Mouse (Mus musculus) left cerebral cortex, postnatal 10 days (tissue): Measurements from ENCODE around the gene 1700092M07Rik. TPM values are rescaled to one million over a fixed set of nuclear protein-coding genes. Genes with fewer than 3 reads are reported as not detected.

ENCODE experiments used
- DNase-seq, 2 experiments: peaks; one replicate each; pipeline ENCODE4 v3.0.0; 2021 to 2022; ENCODE audit warnings: low spot score in 2 of 2, mixed read lengths in 1 of 2; ENCODE audit errors: extremely low spot score in 1 of 2
- intact Hi-C: fragments of 180-260 bp; cut with DNase I; formaldehyde crosslinking; loops from one replicate; pipeline ENCODE4 v1.15.1; 2025
- total RNA-seq, 2 experiments: library from RNA; stranded (reverse); gene quantifications; 2 replicates each; pipeline ENCODE4 v1.2.3; 2021

Gene 1700092M07Rik
- total RNA-seq, 2 experiments from 2014 or later = 1.3 to 2.2 TPM

GRCm38 (mm10) chr19:8735389-8736159 is 4.9 kb upstream of the 1700092M07Rik start, which contains the start of gene Wdr74:
TSS of gene Wdr74 (plus strand) at chr19:8735827.
- intact Hi-C loops = no loop called here
- DNase-seq = peak; percentile 89 to 95

GRCm38 (mm10) chr19:8736160-8736467 is 4.4 kb upstream of the 1700092M07Rik start:
- intact Hi-C loops = no loop called here
- no peak for DNase-seq

- intact Hi-C loops = no loop called here
- DNase-seq = no peak
Observed at GRCm38 (mm10) chr19:8738911-8739310, 1.6 kb upstream of the 1700092M07Rik start.

- intact Hi-C loops = no loop called here
Observed at GRCm38 (mm10) chr19:8739646-8740045, 872 bp upstream of the 1700092M07Rik start.

GRCm38 (mm10) chr19:8741243-8741869 is 838 bp downstream of the 1700092M07Rik start, which contains the start of gene Stx5a:
TSS of gene Stx5a (plus strand) at chr19:8741413.
- intact Hi-C loops = no loop called here
- DNase-seq = peak; percentile 94 to 98

More at GRCm38 (mm10) chr19:8739646-8740045, 872 bp upstream of the 1700092M07Rik start:
- DNase-seq = no peak

GRCm38 (mm10) chr19:8742176-8742575 is 1.7 kb downstream of the 1700092M07Rik start:
- DNase-seq = no peak
- intact Hi-C loops = no loop called here

GRCm38 (mm10) chr19:8745382-8745781 is 4.9 kb downstream of the 1700092M07Rik start:
- DNase-seq = no peak
- intact Hi-C loops = no loop called here

- intact Hi-C loops = no loop called here
- no peak for DNase-seq
Observed at GRCm38 (mm10) chr19:8747368-8747767, 6.8 kb downstream of the 1700092M07Rik start.

GRCm38 (mm10) chr19:8755652-8756051 is 15.1 kb downstream of the 1700092M07Rik start:
- no peak for DNase-seq
- intact Hi-C loops = loop anchor here (10.0 kb wide), 1 partner anchor 159 kb away; no protein-coding TSS in a partner anchor

GRCm38 (mm10) chr19:8756635-8757387 is 16.3 kb downstream of the 1700092M07Rik start, which contains the start of gene Nxf1:
TSS of gene Nxf1 (plus strand) at chr19:8757073.
- intact Hi-C loops = loop anchor here (10.0 kb wide), 1 partner anchor 158 kb away; no protein-coding TSS in a partner anchor
- peak; percentile 87 to 95 for DNase-seq

GRCm38 (mm10) chr19:8757471-8757998 is 17.0 kb downstream of the 1700092M07Rik start:
- DNase-seq = no peak
- intact Hi-C loops = loop anchor here (10.0 kb wide), 1 partner anchor 157 kb away; no protein-coding TSS in a partner anchor

- no peak for DNase-seq
- intact Hi-C loops = loop anchor here (10.0 kb wide), 1 partner anchor 156 kb away; no protein-coding TSS in a partner anchor
Observed at GRCm38 (mm10) chr19:8758899-8759298, 18.4 kb downstream of the 1700092M07Rik start.

- DNase-seq = no peak
- intact Hi-C loops = no loop called here
Observed at GRCm38 (mm10) chr19:8760757-8761156, 20.2 kb downstream of the 1700092M07Rik start.

GRCm38 (mm10) chr19:8763276-8763675 is 22.8 kb downstream of the 1700092M07Rik start:
- intact Hi-C loops = no loop called here

GRCm38 (mm10) chr19:8765562-8765961 is 25.0 kb downstream of the 1700092M07Rik start:
- no peak for DNase-seq
- intact Hi-C loops = no loop called here

More at GRCm38 (mm10) chr19:8763276-8763675, 22.8 kb downstream of the 1700092M07Rik start:
- DNase-seq = no peak

- intact Hi-C loops = loop anchor here (5.0 kb wide), 1 partner anchor 47 kb away; the partner anchor contains the start of gene Ttc9c
- peak; percentile 69 to 89 for DNase-seq
Observed at GRCm38 (mm10) chr19:8770567-8771270, 30.2 kb downstream of the 1700092M07Rik start, which contains the start of gene Tmem223. TSS of gene Tmem223 (plus strand) at chr19:8770996.

GRCm38 (mm10) chr19:8772996-8773395 is 32.5 kb downstream of the 1700092M07Rik start:
- intact Hi-C loops = loop anchor here (5.0 kb wide), 1 partner anchor 44 kb away; the partner anchor contains the start of gene Ttc9c

GRCm38 (mm10) chr19:8773409-8773808 is 32.9 kb downstream of the 1700092M07Rik start:
- intact Hi-C loops = loop anchor here (5.0 kb wide), 1 partner anchor 44 kb away; the partner anchor contains the start of gene Ttc9c
- no peak for DNase-seq

More at GRCm38 (mm10) chr19:8772996-8773395, 32.5 kb downstream of the 1700092M07Rik start:
- no peak for DNase-seq
